Mouse (Mus musculus) adrenal gland, postnatal 25 days (tissue): ENCODE results near the gene Sv2a. TPM values are rescaled to one million over a fixed set of nuclear protein-coding genes. Genes with fewer than 3 reads are reported as not detected.
A peak's percentile ranks its signal among the peaks of the same experiment; 100 is the strongest.

Experiments
- DNase-seq: peaks from one replicate; pipeline ENCODE4 v3.0.0; 2021; ENCODE audit warnings: mixed read lengths
- total RNA-seq: library from RNA; stranded (reverse); gene quantifications from 2 replicates; pipeline ENCODE4 v1.2.3, GENCODE M21; 2021

Gene Sv2a
- total RNA-seq, 1 experiment from 2014 or later: 11.8 TPM

- peak; percentile 80 for DNase-seq
Measured at GRCm38 (mm10) chr3:96220765-96221639, 40.1 kb downstream of the Sv2a start, which contains the start of the genes Hist2h2ac and Hist2h2be. Gene Hist2h2ac (minus strand): TSS chr3:96220880. Gene Hist2h2be (plus strand): TSS chr3:96221119.

GRCm38 (mm10) chr3:96221640-96222038, 40.7 kb downstream of the Sv2a start:
- no peak for DNase-seq

DNA sequence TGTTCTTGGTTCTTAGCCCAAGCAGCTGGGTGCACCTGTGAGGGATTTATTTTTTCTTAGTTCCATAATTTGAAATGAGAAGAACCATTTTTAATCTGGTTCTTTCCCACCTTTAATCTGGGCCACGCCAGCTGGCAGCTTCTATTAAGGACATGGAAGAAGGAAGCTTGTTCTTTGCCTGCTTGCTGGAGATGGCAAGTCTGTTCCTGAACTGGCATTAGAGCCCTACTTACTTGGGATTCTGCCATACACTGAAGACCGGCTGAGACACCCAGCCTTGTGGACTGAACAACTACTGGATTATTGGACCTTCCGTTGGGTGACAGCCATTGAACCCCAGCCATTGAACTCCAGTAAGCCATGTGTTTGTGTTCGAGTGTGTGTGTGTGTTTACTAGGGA, 41.8 kb downstream of the Sv2a start:
- no peak for DNase-seq

DNA sequence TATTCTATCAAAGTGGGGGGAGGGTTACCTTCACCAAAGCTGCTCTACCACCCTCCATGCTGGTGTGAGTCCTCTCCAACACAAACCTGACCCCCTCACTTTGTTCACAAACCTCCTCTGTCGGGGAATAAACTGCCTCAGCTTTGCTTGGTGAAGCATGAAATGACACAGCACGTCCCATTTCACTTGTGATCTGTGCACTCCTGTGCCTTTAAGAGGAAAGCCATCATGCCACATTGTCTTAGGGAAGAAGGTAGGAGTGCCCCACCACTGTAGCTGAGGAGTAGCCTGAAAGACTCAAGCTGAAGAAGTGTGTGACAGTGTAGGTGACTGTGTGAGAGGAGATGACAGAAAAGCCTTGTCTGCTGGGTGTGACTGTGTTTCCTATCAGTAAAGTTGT, 44.5 kb downstream of the Sv2a start:
- no peak for DNase-seq

GRCm38 (mm10) chr3:96226695-96227648, 46.0 kb downstream of the Sv2a start:
- DNase-seq: no peak

DNA sequence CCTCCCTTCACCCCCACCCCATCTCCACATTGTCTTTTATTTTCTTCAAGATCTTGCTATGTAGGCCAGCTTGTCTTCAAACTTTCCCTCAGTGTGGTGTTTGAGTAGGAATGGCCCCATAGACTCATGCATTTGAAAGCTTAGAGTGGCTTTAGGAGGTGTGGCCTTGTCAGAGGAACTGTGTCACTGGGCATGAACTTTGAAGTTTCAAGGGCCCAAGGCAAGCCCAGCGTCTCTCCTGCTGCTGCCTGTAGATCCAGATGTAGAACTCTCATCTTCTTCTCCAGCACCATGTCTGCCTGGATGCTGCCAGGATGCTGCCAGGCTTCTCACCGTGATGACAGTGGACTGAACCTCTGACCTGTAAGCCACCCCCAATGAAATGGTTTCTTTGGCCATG, 47.9 kb downstream of the Sv2a start:
- DNase-seq: no peak

- DNase-seq: no peak
Measured at GRCm38 (mm10) chr3:96230404-96230803, 49.5 kb downstream of the Sv2a start.

- no peak for DNase-seq
Measured at GRCm38 (mm10) chr3:96230910-96231757, 50.2 kb downstream of the Sv2a start.

- DNase-seq: no peak
Measured at GRCm38 (mm10) chr3:96231758-96232120, 50.8 kb downstream of the Sv2a start.

DNA sequence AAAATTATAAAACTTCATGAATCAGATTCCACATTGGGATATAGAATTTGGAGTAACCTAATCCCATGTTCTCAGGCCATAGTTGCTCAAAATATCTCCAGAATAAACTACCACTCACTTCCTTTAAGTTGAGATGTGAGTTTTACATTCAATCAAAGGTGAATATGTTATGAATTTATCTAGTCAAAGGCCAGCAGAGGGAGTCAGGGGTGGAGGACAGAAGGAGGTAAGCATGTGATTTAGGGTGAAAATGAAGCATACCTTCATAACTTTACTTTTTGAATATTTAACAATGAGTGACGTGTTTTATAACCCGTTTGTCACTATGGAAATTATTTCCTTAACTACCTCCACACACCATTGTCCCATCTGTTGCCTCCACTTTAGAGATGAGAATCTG, 54.0 kb downstream of the Sv2a start:
- DNase-seq: no peak

DNA sequence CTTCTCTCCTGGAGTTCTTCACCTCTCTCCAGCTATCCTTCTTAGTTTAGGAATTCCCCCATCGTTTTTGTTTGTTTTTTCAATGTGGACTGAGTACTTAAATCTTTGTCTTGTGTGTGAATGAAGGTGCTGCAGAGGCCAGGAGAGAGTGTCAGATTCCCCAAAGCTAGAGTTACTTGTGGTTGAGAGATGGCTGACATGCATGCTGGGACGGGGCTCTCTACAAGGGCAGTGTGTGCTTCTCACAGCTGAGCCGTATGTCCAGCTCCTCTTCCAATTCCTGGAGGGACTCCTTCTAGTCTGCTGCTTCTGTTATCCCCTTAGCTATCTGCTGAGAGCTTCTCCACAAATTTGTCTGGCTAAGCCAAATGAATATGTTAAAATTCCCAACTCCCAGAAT, 54.9 kb downstream of the Sv2a start:
- DNase-seq: no peak

GRCm38 (mm10) chr3:96236834-96237334, 55.9 kb downstream of the Sv2a start:
- no peak for DNase-seq

DNA sequence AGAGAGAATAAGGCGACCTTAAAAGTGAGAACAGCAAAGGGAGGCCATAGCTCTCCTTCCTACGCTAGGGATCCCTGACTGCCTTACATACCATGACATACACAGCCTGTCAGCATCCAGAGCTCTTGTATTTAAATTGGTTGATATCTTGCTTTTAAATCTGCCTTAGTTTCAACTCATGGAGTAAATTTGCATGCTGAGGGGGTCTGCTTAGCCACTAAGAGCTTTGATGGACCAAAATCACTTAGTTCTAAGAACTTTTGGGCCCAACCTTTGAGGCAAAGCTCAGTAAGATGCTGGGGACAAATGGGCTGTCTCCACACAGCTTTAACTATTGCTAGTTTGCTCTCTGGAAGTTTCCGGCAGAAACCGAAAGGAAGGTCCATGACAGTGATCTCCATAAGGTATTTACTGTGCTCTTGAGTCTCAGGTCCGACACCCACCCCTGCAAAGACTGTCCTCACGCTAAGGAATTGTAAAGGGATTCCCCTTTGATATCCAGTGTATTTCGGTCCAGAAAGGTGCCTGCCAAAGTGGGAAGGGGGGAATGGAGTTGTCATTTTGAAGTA, 56.5 kb downstream of the Sv2a start:
- DNase-seq: no peak

DNA sequence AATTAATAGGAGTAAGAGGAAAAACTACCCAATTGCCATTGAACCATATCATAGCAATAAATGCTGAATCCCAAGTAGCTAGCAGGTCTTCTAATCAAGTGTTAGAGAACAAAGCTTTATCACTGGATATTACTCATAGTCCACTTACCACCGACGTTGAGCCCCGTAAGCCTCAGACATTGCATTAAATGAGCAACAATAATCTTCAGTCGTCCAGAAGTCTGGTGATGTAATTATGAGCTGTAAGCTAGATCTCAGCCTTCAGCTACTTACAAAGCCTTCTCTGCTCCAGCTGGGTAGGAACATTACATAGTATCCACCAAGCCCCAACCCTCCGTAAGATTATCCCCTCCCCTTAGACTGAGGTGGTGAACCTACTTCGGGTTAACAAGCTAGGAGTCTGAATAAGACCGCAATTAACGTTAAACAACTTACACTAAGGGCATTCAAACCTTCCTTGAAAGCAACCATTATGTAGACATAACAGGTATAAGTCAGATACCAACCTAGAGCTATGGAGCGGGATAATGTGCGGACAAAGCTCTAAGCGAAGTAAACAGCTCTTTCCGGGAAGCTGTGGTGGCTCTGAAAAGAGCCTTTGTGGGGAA, 57.1 kb downstream of the Sv2a start:
- no peak for DNase-seq

GRCm38 (mm10) chr3:96238954-96239793, 58.2 kb downstream of the Sv2a start, which contains the start of gene Hist2h3c2:
Gene Hist2h3c2 (minus strand): TSS chr3:96239127.
- DNase-seq: peak; percentile 44

DNA sequence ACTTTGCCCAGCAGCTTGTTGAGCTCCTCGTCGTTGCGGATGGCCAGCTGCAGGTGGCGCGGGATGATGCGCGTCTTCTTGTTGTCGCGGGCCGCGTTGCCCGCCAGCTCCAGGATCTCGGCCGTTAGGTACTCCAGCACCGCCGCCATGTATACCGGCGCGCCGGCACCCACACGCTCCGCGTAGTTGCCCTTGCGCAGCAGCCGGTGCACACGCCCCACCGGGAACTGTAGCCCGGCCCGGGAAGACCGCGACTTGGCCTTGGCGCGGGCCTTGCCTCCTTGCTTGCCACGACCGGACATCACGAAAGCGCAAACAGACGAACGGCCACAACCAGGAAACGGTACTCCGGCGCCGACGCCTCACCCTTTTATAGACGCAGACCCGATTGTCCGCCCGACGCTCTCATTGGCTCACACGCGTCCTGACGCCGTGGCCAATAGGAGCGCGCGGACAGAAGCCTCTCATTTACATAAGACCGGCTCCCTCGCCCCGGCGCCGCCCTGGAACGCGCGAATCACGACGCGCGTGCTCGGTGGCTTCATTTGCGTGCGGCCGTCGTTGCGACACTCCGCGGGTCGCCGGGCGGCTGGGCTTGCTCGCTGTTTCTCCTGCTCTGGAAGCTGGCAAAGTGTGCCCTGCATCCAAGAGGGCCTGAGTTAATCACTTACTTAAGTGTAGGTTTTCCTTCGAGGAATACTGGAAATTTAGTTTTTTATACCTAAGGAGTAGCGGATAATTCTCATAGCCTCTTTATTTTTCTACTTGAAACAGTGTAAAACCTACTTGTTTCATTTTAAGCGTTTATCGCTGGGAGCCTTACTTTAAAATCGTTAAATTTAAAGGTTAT, 59.2 kb downstream of the Sv2a start, which contains the start of gene Hist2h2aa2:
Gene Hist2h2aa2, minus strand, starts transcription at position 328 of the 850 bp plus-strand sequence.
- DNase-seq: peak; percentile 92

GRCm38 (mm10) chr3:96240799-96241197, 59.8 kb downstream of the Sv2a start:
- DNase-seq: no peak

DNA sequence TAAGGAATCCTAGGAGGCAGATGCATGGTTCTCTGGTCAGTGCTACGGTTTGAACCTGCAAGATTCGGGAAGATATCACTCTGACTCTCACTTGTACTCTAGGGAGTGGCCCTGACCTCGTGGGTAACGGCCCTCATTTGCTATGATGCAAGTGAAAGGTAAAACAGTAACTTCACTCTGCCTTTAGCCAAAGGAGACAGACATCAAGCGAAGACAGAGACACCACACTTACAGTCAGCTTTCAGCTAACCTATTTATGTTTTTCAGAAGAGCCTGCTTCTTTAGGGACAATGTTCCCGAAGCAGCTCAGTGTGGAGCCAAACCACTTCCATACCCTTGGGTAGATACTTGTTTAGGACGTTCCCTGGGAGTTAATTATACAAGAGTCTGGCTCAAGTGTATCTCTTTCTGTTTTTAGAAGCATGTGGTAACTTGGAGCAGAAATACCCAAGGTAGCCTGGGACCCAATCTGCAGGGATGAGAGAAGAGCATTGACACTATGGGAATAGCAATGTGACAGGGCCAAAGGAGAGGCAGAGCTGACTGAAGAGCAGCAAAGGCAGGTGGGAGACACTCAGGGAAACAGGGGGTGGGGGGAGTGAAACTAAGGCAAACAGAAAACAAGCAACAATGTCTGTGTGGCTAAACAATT, 63.1 kb downstream of the Sv2a start:
- no peak for DNase-seq
